Mouse (Mus musculus) embryonic fibroblast, embryonic 13.5 days (primary cell): ENCODE results near the gene Herpud1.

Experiments used
- CTCF ChIP-seq: IDR thresholded peaks from 2 replicates; pipeline ENCODE4 v1.5.1; 2011; ENCODE audit warnings: mild to moderate bottlenecking, control low read depth, low read length, moderate library complexity, borderline replicate concordance; ENCODE audit not compliant: insufficient read depth
- POLR2A ChIP-seq: IDR thresholded peaks from 2 replicates; pipeline ENCODE4 v1.6.1; 2011; ENCODE audit warnings: low read depth, mild to moderate bottlenecking, control low read depth, low read length, moderate library complexity

- no peak for TF ChIP-seq CTCF
- no peak for TF ChIP-seq POLR2A
These were observed 37.8 kb upstream of the Herpud1 start for GRCm38 (mm10) chr8:94348425-94348824.
